Mouse (Mus musculus): ENCODE data around the gene Cish. TPM values are rescaled to one million over a fixed set of nuclear protein-coding genes. Genes with fewer than 3 reads are reported as not detected.

Gene Cish
- total and polyA plus RNA-seq, 2 experiments from 2014 or later = 4.0 to 11.2 TPM

DNA sequence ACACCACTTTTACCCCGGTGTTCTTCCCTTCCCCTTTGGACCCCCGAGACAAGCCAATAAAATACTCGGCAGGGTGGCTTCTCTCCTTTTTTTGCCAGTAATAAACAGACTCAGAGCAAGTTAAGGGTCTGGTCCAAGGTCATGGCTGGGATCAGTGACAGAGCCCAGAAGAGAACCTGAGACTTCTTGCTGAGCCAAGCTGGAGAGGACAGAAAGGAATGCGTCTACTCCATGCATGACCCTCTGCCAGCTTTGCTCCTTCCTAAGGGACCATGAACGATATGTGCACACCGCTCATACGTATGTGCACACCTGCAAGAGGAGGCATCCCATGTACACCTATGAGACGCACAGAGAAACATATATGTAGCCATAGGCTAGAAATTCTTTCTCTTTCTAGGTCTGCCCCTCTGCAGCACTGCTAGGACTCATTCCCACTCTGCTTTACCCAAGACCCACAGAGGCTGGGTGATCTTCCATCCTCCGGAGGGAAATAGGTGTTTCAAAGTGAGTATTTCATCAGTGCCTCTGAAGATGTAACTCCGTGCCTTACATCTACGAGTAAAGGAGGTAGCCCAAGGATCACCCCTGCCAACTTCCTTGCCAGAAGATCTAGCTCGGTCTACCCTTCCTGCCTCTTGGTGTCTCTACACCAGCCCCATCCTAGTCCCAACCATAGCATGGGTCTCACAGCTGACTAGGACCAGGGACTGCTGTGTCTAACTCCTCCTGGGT lies 45.3 kb downstream of the Cish start:
- H3K4me3 ChIP-seq (ENCODE audit: low read depth, low read length) = peak overlapping the region; percentile 79
- no peak for TF ChIP-seq CTCF (IDR thresholded peaks at IDR 0.05; ENCODE audit: low read depth)
- 56% methylated on average over 12 of the region's 12 CpGs for WGBS
- H3K9ac ChIP-seq = peak overlapping the region; percentile 81
- no peaks in the 10 kb centered on the region for H3K36me3 ChIP-seq (ENCODE audit: insufficient read depth)
- peaks cover 10% of the 10 kb centered on the region for H3K4me1 ChIP-seq (ENCODE audit: insufficient read depth)
- DNase-seq (no peak), ATAC-seq (no peak)
- 0 out of 2 replicates have a peak overlapping the region, but pooled peaks have one; percentile 45 for H3K27ac ChIP-seq (ENCODE audit: low read depth, low read length)
- no peaks in the 10 kb centered on the region for H3K27me3 ChIP-seq (ENCODE audit: insufficient read depth, low read length)
- H3K9me3 ChIP-seq (ENCODE audit: low read length) = no peaks in the 10 kb centered on the region
- H3K4me2 ChIP-seq (ENCODE audit: low read depth) = peak overlapping the region; percentile 86

- H3K27ac ChIP-seq (ENCODE audit: low read depth, low read length) = no peak overlapping the region
- no peaks in the 10 kb centered on the region for H3K27me3 ChIP-seq (ENCODE audit: insufficient read depth, low read length)
- H3K4me1 ChIP-seq (ENCODE audit: insufficient read depth) = peaks cover 10% of the 10 kb centered on the region
- no peak for TF ChIP-seq CTCF (IDR thresholded peaks at IDR 0.05; ENCODE audit: low read depth)
- DNase-seq = no peak
- 94% methylated on average over 11 of the region's 11 CpGs for WGBS
- H3K4me2 ChIP-seq (ENCODE audit: low read depth) = no peak overlapping the region
- no peaks in the 10 kb centered on the region for H3K9me3 ChIP-seq (ENCODE audit: low read length)
- H3K9ac ChIP-seq = no peak overlapping the region
- H3K4me3 ChIP-seq (ENCODE audit: low read depth, low read length) = no peak overlapping the region
- 0 out of 2 replicates have a peak, but pooled peaks cover 4% of the 10 kb centered on the region for H3K36me3 ChIP-seq (ENCODE audit: insufficient read depth)
- ATAC-seq = no peak
Measured at GRCm38 (mm10) chr9:107342201-107342709, 46.4 kb downstream of the Cish start.

GRCm38 (mm10) chr9:107343146-107343943 lies 47.5 kb downstream of the Cish start:
- Histone ChIP-seq H3K4me3 (ENCODE audit: low read depth, low read length) (no peak overlapping the region), H3K4me1 (ENCODE audit: insufficient read depth) (peaks cover 10% of the 10 kb centered on the region), H3K4me2 (ENCODE audit: low read depth) (no peak overlapping the region), H3K36me3 (ENCODE audit: insufficient read depth) (0 out of 2 replicates have a peak, but pooled peaks cover 5% of the 10 kb centered on the region), H3K9ac (no peak overlapping the region), H3K27me3 (ENCODE audit: insufficient read depth, low read length) (no peaks in the 10 kb centered on the region), H3K9me3 (ENCODE audit: low read length) (no peaks in the 10 kb centered on the region), H3K27ac (ENCODE audit: low read depth, low read length) (no peak overlapping the region)
- 68% methylated on average over 8 of the region's 8 CpGs for WGBS
- TF ChIP-seq CTCF (IDR thresholded peaks at IDR 0.05; ENCODE audit: low read depth) = no peak
- ATAC-seq (no peak), DNase-seq (no peak)

DNA sequence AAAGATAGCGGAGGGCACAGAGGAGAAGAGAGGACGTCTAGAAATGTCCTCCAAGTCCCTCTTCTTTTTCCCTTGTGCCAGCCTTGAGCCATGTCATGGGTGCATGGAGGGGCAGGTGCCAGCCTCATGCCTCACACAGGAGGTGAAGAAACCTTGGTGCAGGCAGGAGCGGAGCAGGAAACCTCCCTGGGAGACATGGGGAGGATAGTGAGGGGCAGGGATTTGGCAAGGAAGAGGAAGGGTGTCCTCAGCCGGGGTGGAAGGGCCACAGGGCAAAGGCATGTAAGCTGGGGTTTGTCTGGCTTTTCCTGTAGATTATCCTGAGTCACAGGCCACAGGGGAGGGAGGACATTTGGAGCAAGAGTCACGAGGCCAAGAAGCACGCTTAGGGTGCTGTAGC lies 48.2 kb downstream of the Cish start:
- no peak overlapping the region for H3K9ac ChIP-seq
- H3K36me3 ChIP-seq (ENCODE audit: insufficient read depth) = 0 out of 2 replicates have a peak, but pooled peaks cover 5% of the 10 kb centered on the region
- no peak for DNase-seq
- no peaks in the 10 kb centered on the region for H3K27me3 ChIP-seq (ENCODE audit: insufficient read depth, low read length)
- WGBS = 65% methylated on average over 6 of the region's 6 CpGs
- no peak for ATAC-seq
- H3K4me2 ChIP-seq (ENCODE audit: low read depth) = no peak overlapping the region
- H3K4me1 ChIP-seq (ENCODE audit: insufficient read depth) = peaks cover 10% of the 10 kb centered on the region
- no peak overlapping the region for H3K4me3 ChIP-seq (ENCODE audit: low read depth, low read length)
- H3K9me3 ChIP-seq (ENCODE audit: low read length) = no peaks in the 10 kb centered on the region
- H3K27ac ChIP-seq (ENCODE audit: low read depth, low read length) = no peak overlapping the region
- TF ChIP-seq CTCF (IDR thresholded peaks at IDR 0.05; ENCODE audit: low read depth) = no peak

GRCm38 (mm10) chr9:107346081-107346480 lies 50.3 kb downstream of the Cish start:
- Histone ChIP-seq H3K4me1 (ENCODE audit: insufficient read depth) (peaks cover 2% of the 10 kb centered on the region), H3K27ac (ENCODE audit: low read depth, low read length) (no peak overlapping the region), H3K27me3 (ENCODE audit: insufficient read depth, low read length) (no peaks in the 10 kb centered on the region), H3K36me3 (ENCODE audit: insufficient read depth) (0 out of 2 replicates have a peak, but pooled peaks cover 5% of the 10 kb centered on the region), H3K4me2 (ENCODE audit: low read depth) (no peak overlapping the region), H3K9me3 (ENCODE audit: low read length) (no peaks in the 10 kb centered on the region), H3K4me3 (ENCODE audit: low read depth, low read length) (no peak overlapping the region), H3K9ac (no peak overlapping the region)
- ATAC-seq = no peak
- no peak for TF ChIP-seq CTCF (IDR thresholded peaks at IDR 0.05; ENCODE audit: low read depth)
- WGBS = 87% methylated on average over 8 of the region's 8 CpGs
- no peak for DNase-seq

- Histone ChIP-seq H3K9me3 (ENCODE audit: low read length) (no peaks in the 10 kb centered on the region), H3K4me1 (ENCODE audit: insufficient read depth) (no peaks in the 10 kb centered on the region), H3K27ac (ENCODE audit: low read depth, low read length) (no peak overlapping the region), H3K4me2 (ENCODE audit: low read depth) (no peak overlapping the region), H3K36me3 (ENCODE audit: insufficient read depth) (0 out of 2 replicates have a peak, but pooled peaks cover 5% of the 10 kb centered on the region), H3K4me3 (ENCODE audit: low read depth, low read length) (no peak overlapping the region), H3K9ac (no peak overlapping the region), H3K27me3 (ENCODE audit: insufficient read depth, low read length) (no peaks in the 10 kb centered on the region)
- WGBS = 81% methylated on average over 9 of the region's 9 CpGs
- no peak for ATAC-seq
- no peak for DNase-seq
- no peak for TF ChIP-seq CTCF (IDR thresholded peaks at IDR 0.05; ENCODE audit: low read depth)
Measured at GRCm38 (mm10) chr9:107347586-107348183, 51.9 kb downstream of the Cish start.
